Mouse (Mus musculus) lung, embryonic 16.5 days (tissue): ENCODE data around the gene Radil. TPM values are rescaled to one million over a fixed set of nuclear protein-coding genes. Genes with fewer than 3 reads are reported as not detected.

Experiments
- ATAC-seq: fragments of 200-750 bp; cut with Nextera tagmentation; 2 replicates; pipeline ENCODE4 v1.8.0; 2017; ENCODE audit warnings: low read depth, mild to moderate bottlenecking, moderate library complexity
- H3K27ac ChIP-seq: fragments of 300-500 bp; sonication (generic); 2 replicates; pipeline ENCODE4 v1.5.1; 2014; ENCODE audit warnings: mild to moderate bottlenecking, control low read depth, low read length
- H3K27me3 ChIP-seq: fragments of 300-500 bp; sonication (generic); 2 replicates; pipeline ENCODE4 v1.6.1; 2014; ENCODE audit warnings: low read depth, low read length, mixed read lengths; ENCODE audit not compliant: control insufficient read depth, insufficient read depth
- H3K36me3 ChIP-seq: fragments of 300-500 bp; sonication (generic); 2 replicates; pipeline ENCODE4 v1.6.1; 2014; ENCODE audit warnings: low read length; ENCODE audit not compliant: control insufficient read depth, insufficient read depth
- H3K4me1 ChIP-seq: fragments of 300-500 bp; sonication (generic); replicated peaks from 2 replicates; pipeline ENCODE4 v1.6.1; 2014; ENCODE audit warnings: low read length, mixed read lengths; ENCODE audit not compliant: control insufficient read depth, insufficient read depth
- H3K4me2 ChIP-seq: fragments of 300-500 bp; sonication (generic); 2 replicates; pipeline ENCODE4 v1.6.1; 2014; ENCODE audit warnings: low read depth, low read length, control low read depth
- H3K4me3 ChIP-seq: fragments of 300-500 bp; sonication (generic); 2 replicates; pipeline ENCODE4 v1.5.1; 2014; ENCODE audit warnings: mild to moderate bottlenecking, low read length, control low read depth
- H3K9ac ChIP-seq: fragments of 300-500 bp; sonication (generic); 2 replicates; pipeline ENCODE4 v1.6.1; 2014; ENCODE audit warnings: low read length, control low read depth
- H3K9me3 ChIP-seq: fragments of 300-500 bp; sonication (generic); 2 replicates; pipeline ENCODE4 v1.6.1; 2016; ENCODE audit warnings: low read length; ENCODE audit not compliant: control insufficient read depth
- WGBS: fragments of 180-500 bp; shearing (Covaris S2); extraction: QIAGEN DNeasy Blood & Tissue Kit; methylation state at CpG from one replicate; pipeline ENCODE4 v1.1.7; 2014; 5-methylcytosine and 5-hydroxymethylcytosine counted together
- polyA plus RNA-seq: library from polyadenylated mRNA; unstranded; fragments of >200 nt; fragmentation: Nextera tagmentation; extraction: Ambion mirVana; gene quantifications from 2 replicates; pipeline ENCODE4 v1.2.1, GENCODE M21; 2015

Radil gene
- polyA plus RNA-seq, 1 experiment from 2014 or later: 3.8 TPM

DNA sequence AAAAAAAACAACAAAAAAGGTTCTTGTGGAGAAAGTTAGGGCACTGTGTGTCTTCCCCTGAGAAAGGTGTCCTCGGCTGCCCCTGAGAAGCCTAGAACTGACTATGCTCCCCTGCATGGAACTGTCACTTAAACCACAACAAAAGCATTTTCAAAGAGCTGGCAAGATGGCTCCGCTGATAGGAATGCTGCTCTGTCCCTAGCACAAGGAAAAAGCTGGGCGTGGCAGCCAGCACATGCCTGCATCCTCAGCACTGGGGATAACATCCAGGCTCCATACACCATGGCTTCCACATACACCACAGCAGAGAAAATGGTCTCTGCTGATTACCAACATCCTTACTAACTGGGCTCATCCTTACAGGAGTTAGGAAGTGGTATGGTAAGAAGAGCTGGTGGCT, 3.8 kb downstream of the Radil start:
- Histone ChIP-seq H3K4me2 (no peak overlapping the region), H3K9me3 (no peaks in the 10 kb centered on the region), H3K9ac (no peak overlapping the region), H3K27ac (no peak overlapping the region), H3K36me3 (no peaks in the 10 kb centered on the region), H3K27me3 (no peaks in the 10 kb centered on the region), H3K4me3 (no peak overlapping the region), H3K4me1 (peaks cover 24% of the 10 kb centered on the region)
- 85% methylated on average over 3 of the region's 3 CpGs for WGBS
- ATAC-seq: no peak

DNA sequence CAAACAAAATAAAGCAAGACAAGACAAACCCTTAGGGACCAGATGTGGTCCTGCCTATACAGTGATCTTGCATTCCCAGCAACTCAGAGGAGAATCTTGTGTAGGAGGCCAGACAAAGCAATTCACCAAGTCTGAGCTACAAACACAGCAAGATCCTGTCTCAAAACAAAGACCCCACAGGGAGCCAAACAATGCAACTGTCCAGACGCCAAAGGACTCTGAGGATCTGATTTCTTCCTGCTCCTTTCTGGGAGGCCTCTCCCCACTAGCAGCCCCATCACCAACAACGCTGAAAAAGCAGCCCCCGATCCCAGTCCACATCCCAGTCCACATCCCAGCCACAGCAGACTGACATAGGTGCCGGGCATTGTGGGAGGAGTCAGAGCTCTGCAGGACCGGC, 4.6 kb downstream of the Radil start:
- Histone ChIP-seq H3K4me2 (no peak overlapping the region), H3K27me3 (no peaks in the 10 kb centered on the region), H3K9me3 (no peaks in the 10 kb centered on the region), H3K36me3 (no peaks in the 10 kb centered on the region), H3K4me3 (no peak overlapping the region), H3K27ac (no peak overlapping the region; the same call in 1 of the 2 replicates), H3K4me1 (peaks cover 24% of the 10 kb centered on the region), H3K9ac (no peak overlapping the region)
- 18% methylated on average over 5 of the region's 5 CpGs for WGBS
- no peak for ATAC-seq

DNA sequence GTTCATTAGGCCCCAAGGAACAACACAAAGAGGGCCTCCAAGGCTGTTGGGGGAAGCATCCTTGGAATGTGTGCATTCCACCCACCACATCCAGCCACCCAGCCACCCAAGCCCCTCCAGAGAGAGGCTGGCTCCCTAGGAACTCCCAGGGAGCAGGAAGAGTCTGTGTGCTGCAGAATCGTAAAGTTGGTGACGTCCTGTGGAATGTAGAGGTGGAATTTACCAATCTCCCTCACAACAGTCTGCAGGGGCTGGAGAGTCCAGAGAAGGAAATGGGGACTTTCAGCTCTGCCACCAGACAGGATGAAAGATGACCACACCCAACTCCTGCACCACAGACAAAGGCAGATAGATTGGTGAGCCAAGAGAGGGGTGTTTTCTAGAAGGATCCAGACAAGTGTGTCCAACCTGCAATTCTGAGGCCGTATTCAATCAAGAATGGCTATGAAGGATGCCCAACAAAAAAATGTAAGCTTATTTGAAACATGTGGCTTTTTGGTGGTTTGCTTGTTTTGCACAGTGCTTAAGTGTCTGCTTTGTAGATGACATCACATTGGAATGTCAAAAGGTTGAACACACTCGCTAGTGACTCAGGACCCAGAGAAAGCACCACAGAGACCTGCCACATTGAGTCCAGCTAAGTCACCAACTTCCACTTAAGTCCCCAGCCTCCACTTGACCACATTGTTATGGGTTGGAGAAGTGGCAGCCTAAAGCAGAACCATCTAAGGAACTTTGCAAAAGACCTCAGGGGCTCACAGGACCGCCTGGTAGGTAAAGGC, 5.7 kb downstream of the Radil start:
- Histone ChIP-seq H3K4me1 (peaks cover 16% of the 10 kb centered on the region), H3K27ac (peak overlapping the region; percentile 44; the same call in 1 of the 2 replicates), H3K36me3 (no peaks in the 10 kb centered on the region), H3K27me3 (no peaks in the 10 kb centered on the region), H3K9me3 (no peaks in the 10 kb centered on the region), H3K9ac (no peak overlapping the region), H3K4me2 (no peak overlapping the region), H3K4me3 (no peak overlapping the region)
- ATAC-seq: peak; percentile 52; the same call in 1 of the 2 replicates
- 37% methylated on average over 5 of the region's 5 CpGs for WGBS

DNA sequence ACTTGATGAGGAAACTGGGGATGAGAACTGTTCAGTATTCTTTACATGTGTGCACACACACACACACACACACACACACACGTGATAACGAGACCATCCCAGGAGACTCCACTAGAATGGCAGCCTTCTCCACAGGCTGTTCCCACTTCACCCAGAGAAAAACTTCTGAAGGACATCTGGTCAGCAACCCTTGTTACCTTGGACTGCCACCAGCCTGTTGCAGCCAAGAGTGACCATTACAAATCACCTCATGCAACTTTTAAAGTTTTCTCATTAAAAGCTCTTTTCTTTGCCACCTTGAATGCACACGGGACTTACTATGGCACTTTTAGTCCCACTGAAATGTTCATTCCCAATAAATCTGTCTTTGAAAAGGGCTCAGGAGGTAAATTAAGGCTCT, 13.6 kb downstream of the Radil start:
- no peak for ATAC-seq
- no peak overlapping the region for H3K4me2 ChIP-seq
- H3K27ac ChIP-seq: no peak overlapping the region
- no peaks in the 10 kb centered on the region for H3K4me1 ChIP-seq
- H3K9ac ChIP-seq: no peak overlapping the region
- no peak overlapping the region for H3K4me3 ChIP-seq
- H3K9me3 ChIP-seq: no peaks in the 10 kb centered on the region
- H3K27me3 ChIP-seq: no peaks in the 10 kb centered on the region
- WGBS: 77% methylated on average over 3 of the region's 3 CpGs
- H3K36me3 ChIP-seq: no peaks in the 10 kb centered on the region

DNA sequence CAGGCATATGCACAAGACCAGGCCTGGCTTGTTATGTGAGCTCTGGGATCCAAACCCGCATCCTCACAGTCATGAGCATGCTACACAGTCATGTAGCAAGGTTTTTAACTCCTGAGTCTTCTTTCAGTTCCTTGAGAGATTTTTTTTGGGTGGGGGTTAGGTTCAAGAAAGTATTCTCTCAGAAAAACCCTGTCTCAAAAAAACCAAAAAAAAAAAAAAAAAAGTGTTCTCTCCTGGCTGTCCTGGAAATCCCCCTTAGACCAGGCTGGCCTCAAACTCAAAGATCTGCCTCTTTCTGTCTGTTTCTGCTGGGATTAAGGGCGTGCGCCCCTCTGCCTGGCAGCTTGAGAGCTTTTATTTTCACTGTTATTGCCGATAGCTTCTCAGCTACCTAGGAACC, 15.5 kb downstream of the Radil start:
- no peak overlapping the region for H3K4me2 ChIP-seq
- WGBS: 77% methylated on average over 4 of the region's 4 CpGs
- no peak overlapping the region for H3K4me3 ChIP-seq
- no peaks in the 10 kb centered on the region for H3K4me1 ChIP-seq
- H3K9ac ChIP-seq: no peak overlapping the region
- ATAC-seq: no peak
- no peaks in the 10 kb centered on the region for H3K9me3 ChIP-seq
- H3K27ac ChIP-seq: no peak overlapping the region
- H3K36me3 ChIP-seq: no peaks in the 10 kb centered on the region
- H3K27me3 ChIP-seq: peaks cover 4% of the 10 kb centered on the region; the same call in 1 of the 2 replicates

DNA sequence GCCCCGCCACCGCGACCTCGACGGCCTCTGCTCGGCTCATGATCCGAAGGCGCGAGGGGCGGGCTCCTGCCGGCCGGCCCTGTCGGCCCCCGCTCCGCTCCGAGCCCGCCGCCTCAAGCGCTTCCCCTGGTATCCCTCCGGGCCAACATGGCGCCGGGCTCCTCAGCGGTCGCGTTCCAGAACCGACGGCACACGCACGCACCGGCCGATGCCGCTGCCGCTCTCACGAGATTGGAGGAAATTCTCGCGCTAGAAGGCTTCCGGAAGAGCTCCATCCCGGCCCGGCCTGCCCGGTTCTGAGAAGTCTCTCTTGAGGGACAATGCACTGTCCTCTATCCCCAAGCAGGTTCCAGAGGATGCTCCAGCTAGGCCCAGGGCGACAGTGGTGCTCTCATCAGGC, 21.0 kb downstream of the Radil start, which contains the start of gene Papolb:
TSS of gene Papolb (minus strand) at position 162 of the 400 bp plus-strand sequence.
- Histone ChIP-seq H3K36me3 (no peaks in the 10 kb centered on the region), H3K9me3 (no peaks in the 10 kb centered on the region; the same call in 1 of the 2 replicates), H3K27me3 (peaks cover 15% of the 10 kb centered on the region), H3K4me1 (peaks cover 7% of the 10 kb centered on the region; the same call in 1 of the 2 replicates), H3K27ac (no peak within 1 kb of the TSS), H3K9ac (no peak within 1 kb of the TSS), H3K4me3 (peak within 1 kb of the TSS; percentile 30), H3K4me2 (peak within 1 kb of the TSS; percentile 50)
- WGBS: 31% methylated on average over 41 of the region's 41 CpGs
- no peak for ATAC-seq

DNA sequence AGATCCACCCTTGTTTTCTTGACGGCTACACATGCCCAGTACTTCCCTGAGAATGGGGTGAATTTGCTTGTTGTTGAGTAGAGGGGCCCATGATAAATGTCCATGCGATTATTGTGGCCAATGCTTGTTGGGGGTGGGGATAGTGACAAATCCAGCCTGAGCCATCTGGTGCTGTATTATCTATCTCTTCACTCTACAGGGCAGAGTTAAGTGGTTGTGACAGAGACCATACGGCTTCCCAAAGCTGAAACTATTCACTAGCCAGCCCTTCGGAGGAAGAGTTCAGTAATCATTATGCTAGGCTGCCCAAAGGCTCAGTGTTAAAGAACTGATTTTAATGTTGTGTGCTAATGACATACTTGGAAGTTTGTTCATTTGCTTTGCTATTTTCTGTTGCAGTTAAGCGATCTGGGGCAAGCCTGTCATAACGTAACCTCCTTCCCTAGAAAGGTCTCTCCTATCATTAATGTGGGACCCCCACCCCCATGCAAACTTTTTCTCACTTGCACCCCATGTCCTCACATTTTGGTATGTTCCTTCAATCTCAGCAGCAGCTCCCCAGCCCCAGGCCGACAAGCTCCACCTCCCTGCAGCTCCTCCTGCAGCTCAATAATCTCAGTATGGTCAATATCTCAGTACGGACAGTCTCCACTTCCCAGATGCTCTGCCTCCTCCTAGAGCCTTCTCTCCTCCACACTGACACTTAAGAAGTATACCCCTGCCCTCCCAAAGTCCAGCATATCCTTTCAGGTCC, 26.0 kb downstream of the Radil start:
- WGBS: 44% methylated on average over 8 of the region's 8 CpGs
- H3K4me2 ChIP-seq: peak overlapping the region; percentile 19
- H3K27me3 ChIP-seq: peaks cover 7% of the 10 kb centered on the region
- H3K9ac ChIP-seq: no peak overlapping the region
- no peaks in the 10 kb centered on the region for H3K36me3 ChIP-seq
- H3K4me1 ChIP-seq: peaks cover 7% of the 10 kb centered on the region; the same call in 1 of the 2 replicates
- H3K9me3 ChIP-seq: no peaks in the 10 kb centered on the region; the same call in 1 of the 2 replicates
- peak; percentile 92 for ATAC-seq
- no peak overlapping the region for H3K4me3 ChIP-seq
- peak overlapping the region; percentile 83 for H3K27ac ChIP-seq

DNA sequence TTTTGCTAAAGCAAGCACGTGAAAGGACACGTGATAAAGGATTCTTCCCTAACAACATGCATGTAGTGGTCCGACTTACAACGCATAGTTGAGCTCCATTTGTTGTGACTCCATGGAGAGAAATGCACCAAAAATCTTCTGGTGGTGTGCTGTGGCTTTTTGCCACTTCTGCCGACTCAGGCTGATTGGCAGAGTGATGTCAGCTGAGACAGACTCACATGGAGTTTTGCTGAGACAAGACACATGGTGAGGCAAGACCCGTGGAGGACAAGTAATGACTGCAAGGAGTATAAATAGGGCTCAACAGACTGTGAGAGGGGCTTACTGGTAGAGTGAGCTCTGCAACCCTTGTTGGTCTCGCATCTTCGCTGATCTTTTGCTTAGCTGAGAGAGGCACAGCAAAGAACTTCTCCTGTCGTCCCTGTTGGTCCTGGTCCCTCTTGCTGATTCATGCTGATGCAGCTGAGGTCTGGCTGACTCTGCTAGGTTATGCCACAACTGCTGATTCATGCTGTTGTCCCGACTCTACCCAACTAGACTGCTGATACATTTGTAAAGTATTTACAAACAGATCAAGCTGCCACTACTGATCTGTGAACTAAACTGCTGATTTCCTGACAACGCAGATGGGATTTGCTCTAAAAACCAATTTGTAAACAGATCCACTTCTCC, 29.6 kb downstream of the Radil start:
- no peaks in the 10 kb centered on the region for H3K9me3 ChIP-seq
- no peak for ATAC-seq
- WGBS: 74% methylated on average over 11 of the region's 11 CpGs
- no peak overlapping the region for H3K4me3 ChIP-seq
- no peak overlapping the region for H3K9ac ChIP-seq
- no peaks in the 10 kb centered on the region for H3K36me3 ChIP-seq
- no peak overlapping the region for H3K4me2 ChIP-seq
- no peak overlapping the region for H3K27ac ChIP-seq
- H3K27me3 ChIP-seq: no peaks in the 10 kb centered on the region
- H3K4me1 ChIP-seq: peaks cover 17% of the 10 kb centered on the region; the same call in 1 of the 2 replicates

DNA sequence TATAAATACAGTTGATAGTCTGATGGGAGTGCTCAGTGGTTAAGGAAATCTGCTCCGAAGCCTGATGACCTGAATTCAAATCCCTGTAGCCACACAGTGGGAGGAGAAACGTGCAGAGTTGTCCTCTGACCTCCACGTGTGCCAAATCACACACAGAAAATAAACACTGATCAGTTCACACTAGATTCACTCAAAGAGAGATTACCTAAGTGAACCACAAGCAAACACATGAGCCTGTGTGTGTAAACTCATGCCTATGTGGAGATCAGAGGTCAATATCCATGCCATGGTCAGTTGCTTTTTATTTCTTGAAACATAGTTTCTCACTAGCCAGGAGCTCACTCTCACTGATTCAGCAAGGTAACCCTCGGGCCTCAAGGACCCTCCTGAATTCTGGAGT, 30.5 kb downstream of the Radil start:
- no peaks in the 10 kb centered on the region for H3K27me3 ChIP-seq
- H3K4me3 ChIP-seq: no peak overlapping the region
- WGBS: 48% methylated on average over 4 of the region's 4 CpGs
- peaks cover 11% of the 10 kb centered on the region; the same call in 1 of the 2 replicates for H3K4me1 ChIP-seq
- ATAC-seq: no peak
- H3K9ac ChIP-seq: no peak overlapping the region
- no peaks in the 10 kb centered on the region for H3K9me3 ChIP-seq
- no peak overlapping the region for H3K27ac ChIP-seq
- no peaks in the 10 kb centered on the region for H3K36me3 ChIP-seq
- H3K4me2 ChIP-seq: no peak overlapping the region
